Mouse (Mus musculus) forebrain, embryonic 11.5 days (tissue): ENCODE results near the gene Ifi206. TPM values are rescaled to one million over a fixed set of nuclear protein-coding genes. Genes with fewer than 3 reads are reported as not detected.

ENCODE experiments used
- ATAC-seq: fragments of 200-750 bp; cut with Nextera tagmentation; replicated peaks from 2 replicates; pipeline ENCODE4 v1.8.0; 2017; ENCODE audit warnings: moderate TSS enrichment; ENCODE audit not compliant: low FRiP score
- DNase-seq: peaks from one replicate; pipeline ENCODE4 v3.0.0-alpha.2; 2017; ENCODE audit warnings: low spot score
- H3K27ac ChIP-seq: fragments of 300-500 bp; sonication (generic); 2 replicates; pipeline ENCODE4 v1.5.1; 2014; ENCODE audit warnings: low read depth, low read length
- H3K27me3 ChIP-seq: fragments of 300-500 bp; sonication (generic); 2 replicates; pipeline ENCODE4 v1.6.1; 2014; ENCODE audit warnings: mild to moderate bottlenecking, low read length, mixed read lengths; ENCODE audit not compliant: control insufficient read depth, insufficient read depth
- H3K36me3 ChIP-seq: fragments of 300-500 bp; sonication (generic); 2 replicates; pipeline ENCODE4 v1.6.1; 2014; ENCODE audit warnings: mild to moderate bottlenecking, low read length, moderate library complexity, mixed read lengths; ENCODE audit not compliant: control insufficient read depth, insufficient read depth
- H3K4me1 ChIP-seq: fragments of 300-500 bp; sonication (generic); replicated peaks from 2 replicates; pipeline ENCODE4 v1.6.1; 2014; ENCODE audit warnings: low read length, mixed read lengths; ENCODE audit not compliant: control insufficient read depth, insufficient read depth
- H3K4me2 ChIP-seq: fragments of 300-500 bp; sonication (generic); 2 replicates; pipeline ENCODE4 v1.6.1; 2014; ENCODE audit warnings: low read depth, mild to moderate bottlenecking, low read length, moderate library complexity, mixed read lengths; ENCODE audit not compliant: severe bottlenecking
- H3K4me3 ChIP-seq: fragments of 300-500 bp; sonication (generic); 2 replicates; pipeline ENCODE4 v1.5.1; 2014; ENCODE audit warnings: low read depth, low read length
- H3K9ac ChIP-seq: fragments of 300-500 bp; sonication (generic); 2 replicates; pipeline ENCODE4 v1.6.1; 2014; ENCODE audit warnings: low read length
- H3K9me3 ChIP-seq: fragments of 300-500 bp; sonication (generic); 2 replicates; pipeline ENCODE4 v1.6.1; 2016; ENCODE audit warnings: low read length, mixed read lengths; ENCODE audit not compliant: control insufficient read depth
- WGBS: fragments of 180-500 bp; shearing (Covaris S2); extraction: QIAGEN DNeasy Blood & Tissue Kit; methylation state at CpG from one replicate; pipeline ENCODE4 v1.1.7; 2014; 5-methylcytosine and 5-hydroxymethylcytosine counted together
- microRNA-seq: library from miRNA; unstranded; fragments of <30 nt; microRNA quantifications from one replicate; pipeline ENCODE4, GENCODE M21; 2016; ENCODE audit not compliant: insufficient number of aligned reads
- polyA plus RNA-seq: library from polyadenylated mRNA; unstranded; fragments of >200 nt; fragmentation: Nextera tagmentation; extraction: Ambion mirVana; gene quantifications from 2 replicates; pipeline ENCODE4 v1.2.1, GENCODE M21; 2014

Gene Ifi206
- polyA plus RNA-seq, 1 experiment from 2014 or later: not detected

DNA sequence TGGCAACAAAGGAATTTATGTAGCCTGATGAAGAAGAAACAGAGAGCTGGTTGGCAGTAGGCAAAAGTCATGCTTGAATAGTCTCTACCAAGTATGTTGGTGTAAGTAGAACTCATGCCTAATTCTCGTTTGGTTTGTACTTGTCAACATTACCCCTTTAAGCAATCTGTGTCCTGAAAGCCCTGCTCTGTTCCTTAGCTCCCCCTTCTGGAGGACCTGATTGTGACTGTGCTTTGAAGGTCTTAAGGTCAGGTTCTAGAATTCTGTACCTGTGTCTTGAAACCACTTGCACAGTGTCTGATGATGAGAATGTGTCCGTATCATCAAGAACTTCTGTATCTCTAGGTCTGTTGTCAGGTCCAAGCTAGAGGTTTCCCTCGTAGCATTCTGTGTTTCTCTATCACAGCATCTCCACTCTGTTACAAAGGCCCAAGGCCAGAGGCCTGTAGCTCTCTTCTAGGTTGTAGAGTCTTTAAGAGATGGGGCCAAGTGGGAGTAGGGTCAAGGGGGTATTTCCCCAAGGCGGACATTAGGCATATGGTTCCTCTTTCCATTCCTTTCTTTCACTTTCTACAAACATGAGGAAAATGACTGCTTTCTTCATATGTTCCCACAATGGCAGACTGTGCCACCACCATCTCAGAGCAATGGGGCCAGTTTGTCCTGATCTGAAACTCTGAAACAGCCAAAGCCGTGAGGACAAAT, 60.7 kb downstream of the Ifi206 start:
- no peak for DNase-seq
- Histone ChIP-seq H3K4me2 (no peak overlapping the region), H3K4me1 (no peaks in the 10 kb centered on the region), H3K27ac (no peak overlapping the region), H3K4me3 (no peak overlapping the region), H3K9ac (no peak overlapping the region), H3K36me3 (no peaks in the 10 kb centered on the region), H3K27me3 (no peaks in the 10 kb centered on the region), H3K9me3 (no peaks in the 10 kb centered on the region)
- 88% methylated on average over 5 of the region's 5 CpGs for WGBS
- no peak for ATAC-seq

DNA sequence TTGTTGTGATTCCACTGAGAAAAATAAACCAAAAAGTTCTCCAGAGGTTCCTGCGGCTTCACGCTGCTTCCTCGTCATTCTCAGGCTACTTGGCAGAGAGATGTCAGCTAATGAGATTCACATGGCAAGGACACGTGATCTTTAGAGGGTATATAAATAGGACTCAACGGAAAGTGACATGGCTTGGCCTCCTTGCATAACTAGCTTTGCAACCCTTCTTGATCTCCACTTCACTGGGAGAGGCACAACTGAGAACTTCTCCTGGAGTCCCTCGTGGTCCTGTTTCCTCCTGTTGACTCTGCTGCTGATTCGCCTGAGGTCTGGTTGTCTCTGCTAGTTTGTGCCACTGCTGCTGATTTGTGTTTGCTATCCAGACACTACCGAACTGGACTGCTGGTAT, 63.5 kb downstream of the Ifi206 start:
- H3K4me3 ChIP-seq: no peak overlapping the region
- H3K4me2 ChIP-seq: no peak overlapping the region

DNA sequence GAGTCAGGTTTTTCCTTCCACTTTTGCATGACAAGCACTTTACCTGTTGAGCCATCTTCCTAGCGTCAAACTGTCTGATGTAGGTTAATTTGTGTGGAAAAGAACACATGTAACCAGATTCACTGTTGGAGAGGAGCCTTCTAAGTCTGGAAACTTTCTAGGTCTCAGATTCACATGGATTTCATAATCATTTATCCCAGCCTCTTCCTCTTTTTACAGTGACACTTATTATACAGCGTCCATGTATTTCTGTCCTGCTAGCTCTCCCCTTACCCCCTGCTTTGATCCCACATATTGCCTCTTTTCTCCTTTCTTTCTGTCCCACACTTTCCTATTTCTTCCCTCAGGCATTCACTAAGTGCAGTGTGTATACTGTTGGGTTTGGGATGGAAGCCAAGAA, 64.5 kb downstream of the Ifi206 start:
- H3K4me1 ChIP-seq: no peaks in the 10 kb centered on the region
- H3K4me2 ChIP-seq: no peak overlapping the region
- no peaks in the 10 kb centered on the region for H3K36me3 ChIP-seq
- 87% methylated on average over 2 of the region's 2 CpGs for WGBS
- H3K9ac ChIP-seq: no peak overlapping the region
- DNase-seq (no peak), ATAC-seq (no peak)
- H3K27me3 ChIP-seq: no peaks in the 10 kb centered on the region
- H3K27ac ChIP-seq: no peak overlapping the region
- H3K9me3 ChIP-seq: no peaks in the 10 kb centered on the region
- no peak overlapping the region for H3K4me3 ChIP-seq

More for the DNA sequence above, 63.5 kb downstream of the Ifi206 start:
- no peak overlapping the region for H3K27ac ChIP-seq
- no peaks in the 10 kb centered on the region for H3K4me1 ChIP-seq
- no peaks in the 10 kb centered on the region for H3K27me3 ChIP-seq
- H3K9ac ChIP-seq: no peak overlapping the region
- DNase-seq (no peak), ATAC-seq (no peak)
- H3K9me3 ChIP-seq: no peaks in the 10 kb centered on the region
- 89% methylated on average over 8 of the region's 8 CpGs for WGBS
- H3K36me3 ChIP-seq: no peaks in the 10 kb centered on the region

DNA sequence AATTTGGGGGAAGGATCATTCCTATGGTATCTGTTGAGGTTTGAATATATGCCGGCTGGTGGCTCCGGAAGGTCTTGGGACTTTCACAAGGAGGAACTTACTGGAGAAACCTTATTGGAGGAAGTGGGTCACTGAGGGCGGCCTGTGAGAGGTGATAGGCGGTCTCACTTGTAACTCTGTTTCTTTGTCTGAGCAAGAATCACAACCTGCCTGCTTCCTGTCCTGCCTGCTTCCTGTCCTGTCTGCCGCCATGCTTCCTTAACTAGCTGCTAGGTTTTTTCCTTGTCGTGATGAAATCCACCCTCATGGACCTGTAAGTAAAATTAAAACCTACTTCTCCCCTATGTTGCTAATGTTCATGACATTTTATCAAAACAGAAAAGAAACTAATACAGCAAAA, 70.5 kb downstream of the Ifi206 start:
- Histone ChIP-seq H3K36me3 (no peaks in the 10 kb centered on the region; the same call in 1 of the 2 replicates), H3K4me1 (no peaks in the 10 kb centered on the region), H3K9me3 (no peaks in the 10 kb centered on the region), H3K4me2 (no peak overlapping the region), H3K4me3 (no peak overlapping the region), H3K27me3 (no peaks in the 10 kb centered on the region), H3K9ac (no peak overlapping the region), H3K27ac (no peak overlapping the region)
- DNase-seq (no peak), ATAC-seq (no peak)
- 88% methylated on average over 6 of the region's 6 CpGs for WGBS

DNA sequence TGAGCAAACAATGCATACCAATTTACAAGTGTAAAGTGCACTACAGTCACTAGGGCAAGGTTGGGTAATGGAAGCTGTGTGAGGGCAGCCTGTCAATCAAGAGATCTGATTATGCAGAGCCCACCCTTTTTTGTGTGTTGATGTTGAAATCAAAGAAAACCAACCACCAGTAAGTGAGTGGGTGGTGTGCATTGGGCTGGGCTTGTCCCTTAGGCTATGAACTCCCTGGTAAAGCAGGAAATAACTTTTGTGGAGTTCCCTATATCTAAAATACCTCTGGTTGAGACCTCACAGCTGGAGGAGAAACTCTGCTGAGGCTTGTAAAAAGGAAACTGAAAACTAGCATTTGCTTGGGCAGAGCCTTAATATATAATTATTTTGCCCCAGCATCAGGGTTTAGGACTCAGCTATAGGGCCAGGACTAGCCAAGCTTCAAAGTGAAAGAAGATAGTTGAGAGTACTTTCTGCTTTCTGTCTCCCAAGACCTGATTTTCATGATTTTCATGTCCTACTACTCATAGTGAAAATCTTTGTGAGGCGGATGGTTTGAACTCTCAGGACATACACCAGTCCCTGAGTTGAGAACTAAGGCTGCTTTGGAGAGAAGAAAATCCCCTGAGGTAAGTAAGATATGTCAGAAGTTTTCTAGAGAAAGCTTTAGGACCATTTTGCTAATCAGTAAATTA, 71.8 kb downstream of the Ifi206 start:
- Histone ChIP-seq H3K9me3 (no peaks in the 10 kb centered on the region), H3K9ac (no peak overlapping the region), H3K4me2 (no peak overlapping the region), H3K4me1 (no peaks in the 10 kb centered on the region), H3K27ac (no peak overlapping the region), H3K27me3 (no peaks in the 10 kb centered on the region), H3K36me3 (no peaks in the 10 kb centered on the region; the same call in 1 of the 2 replicates), H3K4me3 (no peak overlapping the region)
- 77% methylated on average over 1 of the region's 1 CpGs for WGBS
- DNase-seq: no peak
- no peak for ATAC-seq

DNA sequence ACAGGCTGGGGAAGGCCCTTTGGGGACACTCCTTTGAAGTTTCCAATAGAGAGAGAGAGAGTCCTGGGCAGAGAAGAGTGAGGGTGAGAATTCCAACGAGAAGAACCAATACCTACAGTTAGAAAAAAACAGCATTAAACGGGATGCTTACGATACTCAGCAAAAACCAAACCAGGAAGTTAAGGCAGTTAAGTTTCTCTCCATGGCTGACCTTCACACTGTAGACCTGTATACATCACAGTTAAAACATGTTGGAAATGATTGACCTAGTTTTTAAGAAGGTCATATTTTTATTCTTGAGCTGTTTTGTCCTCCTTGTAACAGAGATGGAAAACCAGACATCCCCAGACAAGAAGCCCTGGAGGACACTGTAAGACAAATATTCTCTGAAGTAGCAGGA, 72.3 kb downstream of the Ifi206 start:
- H3K9ac ChIP-seq: no peak overlapping the region
- H3K4me3 ChIP-seq: no peak overlapping the region
- no peak overlapping the region for H3K4me2 ChIP-seq
- H3K9me3 ChIP-seq: no peaks in the 10 kb centered on the region
- H3K4me1 ChIP-seq: no peaks in the 10 kb centered on the region
- DNase-seq: no peak
- no peaks in the 10 kb centered on the region; the same call in 1 of the 2 replicates for H3K36me3 ChIP-seq
- WGBS: 90% methylated on average over 3 of the region's 3 CpGs
- no peaks in the 10 kb centered on the region for H3K27me3 ChIP-seq
- ATAC-seq: no peak
- H3K27ac ChIP-seq: no peak overlapping the region

Small RNA genes within 50 kb of the gene (microRNA-seq; reads per million reads assigned to microRNA genes)
- not detected for gene Gm44481

Other genes with a start within 250 kb of the Ifi206 start
- gene Olfr418, start 225.0 kb downstream of the Ifi206 start, polyA plus RNA-seq: not detected in 2 replicates
- not detected in 2 replicates for gene Mptx2, start 213.3 kb downstream of the Ifi206 start, polyA plus RNA-seq
- gene Ackr1, start 157.3 kb downstream of the Ifi206 start, polyA plus RNA-seq: 3.8 and 4.5 TPM in 2 replicates
- gene Aim2, start 140.2 kb downstream of the Ifi206 start, polyA plus RNA-seq: 4.3 and 5.8 TPM in 2 replicates
- gene Cadm3, start 123.3 kb downstream of the Ifi206 start, polyA plus RNA-seq: 15.6 and 16.0 TPM in 2 replicates
- not detected in 2 replicates for gene Ifi214, start 44.9 kb upstream of the Ifi206 start, polyA plus RNA-seq
- gene Ifi213, start 108.2 kb upstream of the Ifi206 start, polyA plus RNA-seq: not detected in 2 replicates
- gene Ifi209, start 139.9 kb upstream of the Ifi206 start, polyA plus RNA-seq: 0.12 TPM in 1 of 2 replicates, not detected in the other
- not detected in 2 replicates for gene Ifi208, start 182.6 kb upstream of the Ifi206 start, polyA plus RNA-seq